9 mouse cellular contexts compared by ENCODE assay signal in the genomic region with DNA sequence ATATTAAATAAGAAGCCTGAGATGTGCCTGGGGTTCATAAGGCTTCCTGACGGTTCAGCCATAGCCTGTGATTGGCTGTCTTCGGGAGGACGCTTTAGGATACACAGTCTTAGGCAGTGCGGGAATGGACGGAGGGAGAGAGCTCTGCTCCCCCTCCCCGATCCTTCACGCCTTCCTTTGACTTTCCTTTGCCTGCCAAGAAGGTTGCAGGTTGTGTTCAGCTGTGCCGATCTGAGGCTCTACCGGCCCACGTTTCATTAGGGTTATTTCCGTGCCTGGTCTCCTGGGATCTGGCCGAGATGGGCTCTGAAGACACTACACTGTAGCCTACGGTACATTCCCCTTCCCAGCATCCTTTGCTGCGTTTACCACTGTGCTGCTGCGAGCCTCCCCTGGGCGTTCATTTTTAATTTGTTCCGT. TPM values are rescaled to one million over a fixed set of nuclear protein-coding genes. Genes with fewer than 3 reads are reported as not detected.
A peak's percentile ranks its signal among the peaks of the same experiment; 100 is the strongest.
DNase-seq lines count a peak whose midpoint lies in the region; ATAC-seq and TF ChIP-seq lines count a peak whose summit lies in the region.
"Had no signal": no experiment of that assay in that cellular context is flagged by ENCODE, and none has a peak within 500 bp of the region (broad histone marks: within the 10 kb centered on the region; RNA-seq: fewer than 3 reads in every experiment).

No protein-coding gene starts in this region.

- peaks cover 30% of the 10 kb centered on the region for H3K36me3 ChIP-seq in heart, embryonic 12.5 days
- H3K36me3 ChIP-seq in CH12.LX (replicated peaks in 1 of 2; ENCODE audit: control insufficient read depth in 1 of 2, insufficient read depth in 1 of 2, low read length in 1 of 2) = peaks cover 18 to 56% of the 10 kb centered on the region in 2 experiments
- 0 out of 2 replicates have a peak, but pooled peaks cover 3% of the 10 kb centered on the region for H3K36me3 ChIP-seq in heart, embryonic 16.5 days (ENCODE audit: control insufficient read depth, insufficient read depth)

- DNase-seq in heart, adult 11 months = peak; percentile 99
- DNase-seq in CH12.LX (ENCODE audit: extremely low read depth) = peak; percentile 94
- DNase-seq in lung, postnatal 10 days = peak; percentile 45
- DNase-seq in urinary bladder, postnatal 14 days (ENCODE audit: low spot score) = no peak
- no peak for DNase-seq in layer of hippocampus, adult 8-10 months (ENCODE audit: low spot score in 2 of 2)
- no peak for DNase-seq in embryo, embryonic 10 days (ENCODE audit: low spot score)

- ATAC-seq in heart, embryonic 12.5 days (ENCODE audit: insufficient number of reproducible peaks, low FRiP score) = no peak
- ATAC-seq in heart, embryonic 16.5 days (replicated peaks; ENCODE audit: extremely low read depth, insufficient read depth, low FRiP score) = peak; percentile 61; the same call in 1 of the 2 replicates

- H3K9me3 ChIP-seq in heart, embryonic 12.5 days (replicated peaks) = no peaks in the 10 kb centered on the region
- H3K9me3 ChIP-seq in CH12.LX (replicated peaks; ENCODE audit: low read length) = peaks cover 2% of the 10 kb centered on the region
- no peaks in the 10 kb centered on the region for H3K9me3 ChIP-seq in heart, embryonic 16.5 days (replicated peaks; ENCODE audit: control insufficient read depth, low read length)
- H3K9me3 ChIP-seq: midbrain, embryonic 12.5 days had no signal

- TF ChIP-seq EP300 in CH12.LX (IDR thresholded peaks at IDR 0.05; ENCODE audit: low read length) = peak; percentile 82

- no peak; the same call in 1 of the 2 replicates for TF ChIP-seq RAD21 in CH12.LX (IDR thresholded peaks at IDR 0.05; ENCODE audit: low read depth, low read length)

- H3K4me1 ChIP-seq in heart, embryonic 12.5 days (replicated peaks) = peaks cover 28% of the 10 kb centered on the region
- peaks cover 16 to 75% of the 10 kb centered on the region in 2 experiments for H3K4me1 ChIP-seq in CH12.LX (ENCODE audit: control insufficient read depth in 1 of 2, insufficient read depth in 2 of 2)
- peaks cover 12% of the 10 kb centered on the region; the same call in 1 of the 2 replicates for H3K4me1 ChIP-seq in heart, embryonic 16.5 days (ENCODE audit: control insufficient read depth, insufficient read depth, low read length)
- H3K4me1 ChIP-seq: midbrain, embryonic 12.5 days had no signal

- TF ChIP-seq CTCF in CH12.LX (conservative IDR thresholded peaks at IDR 0.05 in 1 of 2, IDR thresholded peaks at IDR 0.05 in 1 of 2; ENCODE audit: low read depth in 2 of 2, low read length in 2 of 2) = no peak

- dilution Hi-C loops in CH12.LX (cut with MboI; ENCODE audit: extremely low pct_ligation_motif_present, extremely low pct_unique_long_range_greater_than_20kb, low sequenced_read_pairs) = no loop called here

- no peak overlapping the region for H3K4me3 ChIP-seq in heart, embryonic 12.5 days
- H3K4me3 ChIP-seq in CH12.LX (replicated peaks in 1 of 3; ENCODE audit: low read depth in 2 of 3, low read length in 2 of 3, poor library complexity in 1 of 3) = peak overlapping the region; percentile 31 to 44 (median 41)
- no peak overlapping the region for H3K4me3 ChIP-seq in heart, embryonic 16.5 days (ENCODE audit: low read length)
- H3K4me3 ChIP-seq: midbrain, embryonic 12.5 days had no signal

- 81% methylated on average over 17 of the region's 17 CpGs for WGBS in heart, embryonic 12.5 days
- 68% methylated on average over 17 of the region's 17 CpGs for WGBS in heart, embryonic 16.5 days

- H3K27me3 ChIP-seq in heart, embryonic 12.5 days (replicated peaks) = no peaks in the 10 kb centered on the region
- no peaks in the 10 kb centered on the region for H3K27me3 ChIP-seq in CH12.LX (replicated peaks)
- H3K27me3 ChIP-seq in heart, embryonic 16.5 days (ENCODE audit: control insufficient read depth, insufficient read depth, low read length) = no peaks in the 10 kb centered on the region
- H3K27me3 ChIP-seq: midbrain, embryonic 12.5 days had no signal

- no peak overlapping the region for H3K4me2 ChIP-seq in heart, embryonic 12.5 days
- peak overlapping the region; percentile 70 for H3K4me2 ChIP-seq in CH12.LX (ENCODE audit: insufficient read depth, low read depth, poor library complexity, severe bottlenecking)
- H3K4me2 ChIP-seq in heart, embryonic 16.5 days (ENCODE audit: low read depth, low read length) = peak overlapping the region; percentile 18; the same call in 1 of the 2 replicates
- H3K4me2 ChIP-seq: midbrain, embryonic 12.5 days had no signal

- H3K27ac ChIP-seq in heart, embryonic 12.5 days (ENCODE audit: poor library complexity, severe bottlenecking) = no peak overlapping the region
- peak overlapping the region; percentile 91 for H3K27ac ChIP-seq in CH12.LX (ENCODE audit: insufficient read depth, low read depth)
- H3K27ac ChIP-seq in heart, embryonic 16.5 days (ENCODE audit: low read length) = no peak overlapping the region; the same call in 1 of the 2 replicates
- H3K27ac ChIP-seq: midbrain, embryonic 12.5 days had no signal

- H3K79me2 ChIP-seq in CH12.LX (replicated peaks; ENCODE audit: control insufficient read depth, extremely low read depth, insufficient read depth, poor library complexity, severe bottlenecking) = peaks cover 29% of the 10 kb centered on the region

- TF ChIP-seq POLR2A in CH12.LX (IDR thresholded peaks at IDR 0.05; ENCODE audit: low read depth, low read length) = peak; percentile 68

- in situ Hi-C loops in CH12.LX (cut with MboI; ENCODE audit: low pct_ligation_motif_present, low pct_unique_long_range_greater_than_20kb, low sequenced_read_pairs) = no loop called here

- H3K9ac ChIP-seq in heart, embryonic 12.5 days = no peak overlapping the region
- peak overlapping the region; percentile 41 for H3K9ac ChIP-seq in CH12.LX (ENCODE audit: insufficient read depth, low read depth)
- no peak overlapping the region for H3K9ac ChIP-seq in heart, embryonic 16.5 days (ENCODE audit: low read length)
- H3K9ac ChIP-seq: midbrain, embryonic 12.5 days had no signal

TF ChIP-seq in CH12.LX, 34 proteins besides CTCF, POLR2A, EP300 and RAD21 (continues in another document):
- peak; percentile 66 for TF ChIP-seq MXI1 (IDR thresholded peaks at IDR 0.05; ENCODE audit: low read depth, low read length)
- no peak for TF ChIP-seq ZKSCAN1 (IDR thresholded peaks at IDR 0.05; ENCODE audit: borderline replicate concordance, low read depth, low read length)
- peak; percentile 77 for TF ChIP-seq IRF4 (IDR thresholded peaks at IDR 0.05; ENCODE audit: low read depth, low read length)
- no peak for TF ChIP-seq JUN (IDR thresholded peaks at IDR 0.05; ENCODE audit: insufficient read depth, low read depth, low read length)
- TF ChIP-seq UBTF (IDR thresholded peaks at IDR 0.05; ENCODE audit: low read depth, low read length) = no peak
- no peak for TF ChIP-seq NELFE (IDR thresholded peaks at IDR 0.05; ENCODE audit: low read depth, low read length)
- TF ChIP-seq NRF1 (IDR thresholded peaks at IDR 0.05; ENCODE audit: low read depth, low read length) = 0 out of 2 replicates have a peak, but pooled peaks have one; percentile 25
- no peak for TF ChIP-seq JUND (conservative IDR thresholded peaks at IDR 0.05; ENCODE audit: low read depth, low read length)
- TF ChIP-seq USF1 (IDR thresholded peaks at IDR 0.05; ENCODE audit: low read depth, low read length) = no peak
- peak; percentile 84 for TF ChIP-seq MAX (IDR thresholded peaks at IDR 0.05; ENCODE audit: low read length)
- TF ChIP-seq POLR2AphosphoS2 (IDR thresholded peaks at IDR 0.05; ENCODE audit: low read depth, low read length) = no peak
- peak; percentile 56 for TF ChIP-seq HCFC1 (IDR thresholded peaks at IDR 0.05; ENCODE audit: low read depth, low read length)
- TF ChIP-seq MEF2A (IDR thresholded peaks at IDR 0.05; ENCODE audit: borderline replicate concordance, low read depth, low read length) = peak; percentile 95
- TF ChIP-seq MAZ (IDR thresholded peaks at IDR 0.05; ENCODE audit: low read depth, low read length) = peak; percentile 83; the same call in 1 of the 2 replicates
- TF ChIP-seq TCF12 (IDR thresholded peaks at IDR 0.05; ENCODE audit: low read depth, low read length) = peak; percentile 88
- TF ChIP-seq GABPA (IDR thresholded peaks at IDR 0.05; ENCODE audit: insufficient replicate concordance, low read depth, low read length) = no peak
- peak; percentile 89 for TF ChIP-seq ETS1 (conservative IDR thresholded peaks at IDR 0.05; ENCODE audit: low read depth, low read length)
- TF ChIP-seq ZC3H11A (IDR thresholded peaks at IDR 0.05; ENCODE audit: low read depth, low read length) = no peak
- peak; percentile 82 for TF ChIP-seq RCOR1 (conservative IDR thresholded peaks at IDR 0.05; ENCODE audit: low read depth, low read length)
- peak; percentile 75; the same call in 1 of the 2 replicates for TF ChIP-seq MYC (IDR thresholded peaks at IDR 0.05; ENCODE audit: low read depth, low read length)
- peak; percentile 77; the same call in 1 of the 2 replicates for TF ChIP-seq TBP (conservative IDR thresholded peaks at IDR 0.05; ENCODE audit: low read depth, low read length)
- peak; percentile 67 for TF ChIP-seq CHD2 (IDR thresholded peaks at IDR 0.05; ENCODE audit: low read length)

RNA-seq across cellular contexts. Expression of gene St3gal2, which starts 30.4 kb away (rescaled TPM):
- 27.1 and 27.6 TPM in 2 replicates for polyA plus RNA-seq in heart, embryonic 12.5 days (2016; fragmentation: Nextera tagmentation; extraction: Ambion mirVana)
- total RNA-seq in CH12.LX (2012; rRNA removed) (14.6 and 16.9 TPM in 2 replicates), CH12.LX (2014; rRNA removed) (16.4 and 17.0 TPM in 2 replicates)
- polyA plus RNA-seq in CH12.LX (2012; ENCODE audit: insufficient read length, low read depth) = 41.4 and 44.5 TPM in 2 replicates
- polyA plus RNA-seq in heart, embryonic 16.5 days (2015; fragmentation: Nextera tagmentation; extraction: Ambion mirVana) = 14.5 and 15.4 TPM in 2 replicates
- 100 to 1,000 TPM in 1 of 4 experiments, 10 to 100 TPM in 3; 89.2 to 101 (median 95.3) TPM for total RNA-seq in layer of hippocampus, adult 8-10 months (2022)

RNA-seq across cellular contexts. Expression of gene Ddx19a, which starts 47.5 kb away (rescaled TPM):
- 14.9 and 16.3 TPM in 2 replicates for polyA plus RNA-seq in heart, embryonic 12.5 days (2016; fragmentation: Nextera tagmentation; extraction: Ambion mirVana)
- total RNA-seq in CH12.LX (2012; rRNA removed) (28.8 and 36.4 TPM in 2 replicates), CH12.LX (2014; rRNA removed) (19.0 and 23.1 TPM in 2 replicates)
- 96.5 and 107 TPM in 2 replicates for polyA plus RNA-seq in CH12.LX (2012; ENCODE audit: insufficient read length, low read depth)
- 8.4 and 10.3 TPM in 2 replicates for polyA plus RNA-seq in heart, embryonic 16.5 days (2015; fragmentation: Nextera tagmentation; extraction: Ambion mirVana)
- total RNA-seq in layer of hippocampus, adult 8-10 months (2022) = 10 to 100 TPM; 27.2 to 37.3 (median 31.0) TPM

RNA-seq across cellular contexts. Expression of gene Fuk, which starts 47.8 kb away (rescaled TPM):
- polyA plus RNA-seq in heart, embryonic 12.5 days (2016; fragmentation: Nextera tagmentation; extraction: Ambion mirVana) = 10.0 and 10.2 TPM in 2 replicates
- 14.3 and 14.4 TPM in 2 replicates for total RNA-seq in CH12.LX (2012; rRNA removed)
- 6.6 and 6.8 TPM in 2 replicates for total RNA-seq in CH12.LX (2014; rRNA removed)
- polyA plus RNA-seq in CH12.LX (2012; ENCODE audit: insufficient read length, low read depth) = 6.4 and 7.0 TPM in 2 replicates
- 5.7 and 7.2 TPM in 2 replicates for polyA plus RNA-seq in heart, embryonic 16.5 days (2015; fragmentation: Nextera tagmentation; extraction: Ambion mirVana)
- total RNA-seq in layer of hippocampus, adult 8-10 months (2022) = 10 to 100 TPM; 20.7 to 26.7 (median 24.4) TPM

Comparison
In these comparisons a context has a peak if more than half of its experiments do, and no peak if none do; other contexts are left out.
1. DNase-seq: peak in heart, adult 11 months (single experiment), CH12.LX (single experiment) and lung, postnatal 10 days (single experiment); none in urinary bladder, postnatal 14 days (single experiment), layer of hippocampus, adult 8-10 months (0 of 2) and embryo, embryonic 10 days (single experiment).
2. H3K4me3 ChIP-seq: peak in CH12.LX (3 of 3); none in heart, embryonic 12.5 days (single experiment) and heart, embryonic 16.5 days (single experiment).